Mouse (Mus musculus) liver, postnatal 0 days (tissue): ENCODE results near the gene Eepd1. TPM values are rescaled to one million over a fixed set of nuclear protein-coding genes. Genes with fewer than 3 reads are reported as not detected.
A peak's percentile ranks its signal among the peaks of the same experiment; 100 is the strongest.

Source experiments
- ATAC-seq: fragments of 200-750 bp; cut with Nextera tagmentation; 2 replicates; pipeline ENCODE4 v1.8.0; 2017; ENCODE audit warnings: mild to moderate bottlenecking, moderate library complexity
- DNase-seq: peaks from one replicate; pipeline ENCODE4 v3.0.0-alpha.2; 2016
- H3K27ac ChIP-seq: fragments of 300-500 bp; sonication (generic); 2 replicates; pipeline ENCODE4 v1.5.1; 2014; ENCODE audit warnings: antibody characterized with exemption, moderate library complexity, mild to moderate bottlenecking, low read depth
- H3K27me3 ChIP-seq: fragments of 300-500 bp; sonication (generic); 2 replicates; pipeline ENCODE4 v1.6.1; 2014; ENCODE audit warnings: low read length, control low read depth, mixed read lengths; ENCODE audit not compliant: insufficient read depth
- H3K36me3 ChIP-seq: fragments of 300-500 bp; sonication (generic); replicated peaks from 2 replicates; pipeline ENCODE4 v1.6.1; 2014; ENCODE audit warnings: mild to moderate bottlenecking, control low read depth, low read length, moderate library complexity, mixed read lengths; ENCODE audit not compliant: insufficient read depth
- H3K4me1 ChIP-seq: fragments of 300-500 bp; sonication (generic); 2 replicates; pipeline ENCODE4 v1.6.1; 2014; ENCODE audit warnings: antibody characterized with exemption, mild to moderate bottlenecking, control low read depth; ENCODE audit not compliant: insufficient read depth
- H3K4me2 ChIP-seq: fragments of 300-500 bp; sonication (generic); 2 replicates; pipeline ENCODE4 v1.6.1; 2014; ENCODE audit warnings: low read depth, mild to moderate bottlenecking, low read length, moderate library complexity, mixed read lengths
- H3K4me3 ChIP-seq: fragments of 300-500 bp; sonication (generic); 2 replicates; pipeline ENCODE4 v1.5.1; 2014; ENCODE audit warnings: low read depth, low read length
- H3K9ac ChIP-seq: fragments of 300-500 bp; sonication (generic); replicated peaks from 2 replicates; pipeline ENCODE4 v1.6.1; 2014; ENCODE audit warnings: mild to moderate bottlenecking, moderate library complexity
- H3K9me3 ChIP-seq: fragments of 300-500 bp; sonication (generic); 2 replicates; pipeline ENCODE4 v1.6.1; 2016; ENCODE audit warnings: mild to moderate bottlenecking, control low read depth, low read length, mixed read lengths
- CTCF ChIP-seq: sonication (generic); IDR thresholded peaks from 2 replicates; pipeline ENCODE4 v1.5.1; 2016; ENCODE audit warnings: antibody characterized with exemption, low read depth
- EP300 ChIP-seq: IDR thresholded peaks from 2 replicates; pipeline ENCODE4 v1.6.1; 2016; ENCODE audit warnings: antibody characterized with exemption, low read depth, mild to moderate bottlenecking
- WGBS: fragments of 180-500 bp; shearing (Covaris S2); extraction: QIAGEN DNeasy Blood & Tissue Kit; methylation state at CpG from one replicate; pipeline ENCODE4 v1.1.7; 2014; ENCODE audit not compliant: insufficient replicate concordance; 5-methylcytosine and 5-hydroxymethylcytosine counted together
- polyA plus RNA-seq: library from polyadenylated mRNA; unstranded; fragments of >200 nt; fragmentation: Nextera tagmentation; extraction: Ambion mirVana; gene quantifications from 2 replicates; pipeline ENCODE4 v1.2.1, GENCODE M21; 2015

Gene Eepd1
- polyA plus RNA-seq, 1 experiment from 2014 or later, result 7.6 TPM

DNA sequence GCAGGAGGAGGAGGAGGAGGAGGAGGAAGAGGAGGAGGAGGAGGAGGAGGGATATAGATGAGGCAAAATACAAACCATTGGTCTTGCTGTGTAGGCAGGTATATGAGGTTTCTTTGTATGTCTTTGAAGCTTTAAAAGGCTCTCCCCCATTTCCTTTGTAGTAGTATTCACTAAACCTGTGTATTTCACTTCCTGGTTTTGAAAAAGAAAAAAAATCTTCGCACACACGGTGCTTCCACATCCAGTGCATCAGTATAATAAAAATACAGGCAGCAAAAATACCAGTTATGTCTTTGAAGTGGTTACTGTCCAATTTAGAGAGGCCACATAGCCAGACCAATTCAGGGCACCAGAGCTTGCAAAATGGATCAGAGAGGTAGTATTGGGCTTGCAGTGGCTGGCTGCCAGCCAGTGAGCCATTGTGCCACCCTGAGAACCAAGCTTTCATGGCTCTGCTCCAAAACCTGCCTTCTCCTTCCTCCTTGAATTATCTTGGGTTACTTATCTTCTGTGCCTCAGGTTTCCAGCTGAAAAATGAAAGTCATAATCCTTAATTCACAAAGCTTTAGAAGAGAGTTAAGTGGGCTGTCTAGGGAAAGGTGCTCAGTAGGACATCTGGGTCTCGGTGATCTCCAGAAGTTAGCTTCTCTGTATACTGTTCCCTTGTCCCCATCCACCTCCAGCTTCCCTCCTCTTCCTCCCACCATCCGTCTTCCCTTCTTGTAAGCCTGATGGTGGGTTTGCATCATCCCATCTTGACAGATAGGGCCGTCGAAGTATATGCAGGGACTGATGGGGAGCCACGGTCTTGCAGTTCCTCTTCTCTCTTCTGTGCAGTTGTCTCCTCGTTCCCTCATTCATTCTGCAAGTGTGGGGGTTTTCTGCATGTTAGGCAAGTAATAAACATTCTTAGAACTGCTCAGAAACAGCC is 68.0 kb downstream of the Eepd1 start:
- ATAC-seq (no peak), DNase-seq (no peak)
- Histone ChIP-seq H3K9ac (no peak overlapping the region), H3K9me3 (no peaks in the 10 kb centered on the region), H3K27me3 (no peaks in the 10 kb centered on the region), H3K4me2 (no peak overlapping the region), H3K27ac (peak overlapping the region; percentile 81), H3K4me3 (no peak overlapping the region), H3K36me3 (no peaks in the 10 kb centered on the region), H3K4me1 (peaks cover 13% of the 10 kb centered on the region)
- TF ChIP-seq EP300 (no peak), CTCF (no peak)
- WGBS, result 63% methylated on average over 8 of the region's 8 CpGs

DNA sequence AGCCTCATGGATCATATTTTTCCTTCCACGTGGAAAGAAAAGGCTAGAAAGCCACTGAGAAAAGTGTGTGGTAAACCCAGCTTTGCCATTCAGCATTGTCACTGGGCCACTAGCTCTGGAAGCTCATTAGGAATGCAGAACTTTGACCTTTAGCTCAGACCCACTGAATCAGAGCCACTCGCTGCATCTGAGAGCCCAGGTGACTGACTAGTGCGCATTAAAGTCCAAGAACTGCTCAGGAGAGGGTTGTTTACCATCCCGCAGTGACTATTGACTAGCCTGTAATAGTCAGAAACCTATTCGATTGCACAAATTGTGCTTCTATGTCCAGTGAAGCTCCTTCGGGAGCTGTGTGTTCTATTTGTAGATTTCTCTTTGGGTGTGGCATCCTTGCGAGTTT is 68.8 kb downstream of the Eepd1 start:
- Histone ChIP-seq H3K9me3 (no peaks in the 10 kb centered on the region), H3K36me3 (no peaks in the 10 kb centered on the region), H3K4me1 (peaks cover 13% of the 10 kb centered on the region), H3K9ac (no peak overlapping the region), H3K4me2 (no peak overlapping the region), H3K4me3 (no peak overlapping the region), H3K27me3 (no peaks in the 10 kb centered on the region), H3K27ac (peak overlapping the region; percentile 81)
- TF ChIP-seq CTCF, result no peak
- 0 out of 2 replicates have a peak, but pooled peaks have one; percentile 35 for TF ChIP-seq EP300
- 60% methylated on average over 7 of the region's 7 CpGs for WGBS
- ATAC-seq (peak; percentile 97), DNase-seq (peak; percentile 27)

DNA sequence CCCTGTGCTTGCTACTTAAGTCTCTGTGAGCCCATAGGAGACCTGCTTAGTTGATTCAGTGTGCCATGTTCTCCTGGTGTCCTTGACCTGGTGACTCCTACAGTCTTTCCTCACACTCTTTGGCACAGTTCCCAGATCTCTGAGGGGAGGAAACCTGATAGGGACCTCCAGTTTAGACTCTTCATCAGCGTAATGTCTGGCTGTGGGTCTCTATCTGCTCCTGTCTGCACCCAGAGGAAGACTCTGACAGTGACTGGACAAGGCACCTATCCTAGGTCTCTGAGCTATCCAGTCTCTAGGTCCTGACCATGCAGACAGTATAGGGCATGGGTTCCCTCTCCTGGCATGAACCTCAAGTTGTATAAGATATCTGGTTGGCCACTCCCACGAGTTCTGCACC is 71.2 kb downstream of the Eepd1 start:
- H3K4me2 ChIP-seq, result no peak overlapping the region
- TF ChIP-seq CTCF, result no peak
- no peak for TF ChIP-seq EP300
- no peaks in the 10 kb centered on the region for H3K36me3 ChIP-seq
- H3K9ac ChIP-seq, result no peak overlapping the region
- ATAC-seq, result peak; percentile 44; the same call in 1 of the 2 replicates
- H3K4me1 ChIP-seq, result peaks cover 13% of the 10 kb centered on the region
- H3K4me3 ChIP-seq, result no peak overlapping the region
- H3K27me3 ChIP-seq, result no peaks in the 10 kb centered on the region
- H3K27ac ChIP-seq, result no peak overlapping the region
- 50% methylated on average over 2 of the region's 2 CpGs for WGBS
- peak; percentile 48 for DNase-seq
- no peaks in the 10 kb centered on the region for H3K9me3 ChIP-seq

DNA sequence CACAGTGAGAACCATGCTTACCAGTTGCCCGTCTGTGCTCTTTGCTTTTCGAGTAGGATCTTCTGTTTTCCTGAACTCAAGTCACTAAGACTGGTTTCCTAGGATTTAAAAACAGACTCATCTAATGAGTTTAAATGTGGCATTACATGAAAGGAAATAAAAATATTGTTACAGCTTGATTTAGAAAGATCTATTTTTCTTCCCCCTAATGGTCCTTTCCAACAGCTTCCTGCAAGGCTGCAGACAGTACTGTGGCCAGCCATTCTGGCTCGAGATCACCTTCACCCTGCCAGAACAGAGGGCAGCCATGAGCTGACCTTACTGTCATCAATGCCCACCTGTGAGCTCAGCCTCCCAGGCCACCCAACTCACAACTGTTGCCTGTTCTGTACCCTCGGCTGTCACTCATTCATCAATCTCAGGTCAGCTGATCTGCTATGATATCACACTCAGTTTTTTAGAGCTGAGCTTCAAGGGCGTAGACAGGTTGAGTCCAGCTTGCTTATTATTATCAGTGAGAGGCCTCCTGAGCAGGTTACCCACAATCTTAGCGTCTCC is 73.0 kb downstream of the Eepd1 start:
- no peak for DNase-seq
- TF ChIP-seq EP300 (no peak), CTCF (no peak)
- no peak overlapping the region for H3K9ac ChIP-seq
- H3K27me3 ChIP-seq, result no peaks in the 10 kb centered on the region
- no peak for ATAC-seq
- H3K4me1 ChIP-seq, result peaks cover 12% of the 10 kb centered on the region
- H3K36me3 ChIP-seq, result no peaks in the 10 kb centered on the region
- H3K9me3 ChIP-seq, result no peaks in the 10 kb centered on the region
- no peak overlapping the region for H3K27ac ChIP-seq
- H3K4me3 ChIP-seq, result no peak overlapping the region
- 67% methylated on average over 6 of the region's 6 CpGs for WGBS
- no peak overlapping the region for H3K4me2 ChIP-seq

DNA sequence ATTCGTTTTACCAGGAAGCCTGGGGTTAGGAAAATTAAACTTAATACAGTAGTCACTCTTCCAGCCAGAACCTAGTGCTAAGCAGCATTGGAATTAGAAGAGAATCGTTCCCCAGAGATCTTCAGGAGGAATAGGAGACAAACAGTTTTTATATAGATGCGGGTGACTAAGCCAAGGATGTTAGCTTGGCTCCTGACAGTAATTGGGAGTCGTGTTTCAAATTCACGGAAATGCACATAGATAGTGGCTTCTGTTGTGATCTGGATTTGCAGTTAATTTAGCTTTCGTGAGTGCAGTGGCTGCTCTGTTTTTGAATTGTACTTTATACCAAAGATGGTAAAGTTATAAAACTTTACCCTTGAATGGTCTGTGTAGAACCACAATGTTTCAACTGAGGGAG is 73.9 kb downstream of the Eepd1 start:
- Histone ChIP-seq H3K4me2 (no peak overlapping the region), H3K9me3 (no peaks in the 10 kb centered on the region), H3K4me1 (peaks cover 7% of the 10 kb centered on the region; the same call in 1 of the 2 replicates), H3K9ac (no peak overlapping the region), H3K36me3 (no peaks in the 10 kb centered on the region), H3K27ac (no peak overlapping the region), H3K27me3 (no peaks in the 10 kb centered on the region), H3K4me3 (no peak overlapping the region)
- DNase-seq, result no peak
- ATAC-seq, result no peak
- WGBS, result 69% methylated on average over 6 of the region's 6 CpGs
- TF ChIP-seq EP300 (no peak), CTCF (no peak)

DNA sequence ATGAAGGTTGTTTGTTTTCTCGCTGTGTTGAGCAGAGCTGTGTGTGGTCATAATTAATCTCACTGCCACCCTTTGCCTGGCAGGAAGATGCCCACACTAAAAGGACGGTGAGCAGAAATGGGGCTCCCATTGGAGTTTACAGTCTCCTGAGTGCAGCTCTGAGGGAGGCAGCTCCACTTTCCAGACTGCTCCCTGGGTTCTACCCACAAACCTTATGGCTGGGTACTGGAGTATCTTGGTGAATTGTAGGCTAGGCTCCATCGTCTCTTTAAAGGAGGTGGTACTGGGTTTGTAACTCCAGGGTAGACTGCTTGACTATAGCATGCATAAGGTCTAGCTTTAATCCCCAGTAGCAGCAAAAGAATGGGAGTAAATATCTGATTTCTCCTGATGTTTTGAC is 74.7 kb downstream of the Eepd1 start:
- H3K4me1 ChIP-seq, result peaks cover 7% of the 10 kb centered on the region; the same call in 1 of the 2 replicates
- 80% methylated on average over 3 of the region's 3 CpGs for WGBS
- no peak overlapping the region for H3K4me2 ChIP-seq
- no peaks in the 10 kb centered on the region for H3K9me3 ChIP-seq
- H3K9ac ChIP-seq, result no peak overlapping the region
- no peak for DNase-seq
- ATAC-seq, result no peak
- no peak overlapping the region for H3K27ac ChIP-seq
- H3K4me3 ChIP-seq, result no peak overlapping the region
- TF ChIP-seq CTCF, result no peak
- no peak for TF ChIP-seq EP300
- H3K36me3 ChIP-seq, result no peaks in the 10 kb centered on the region
- H3K27me3 ChIP-seq, result no peaks in the 10 kb centered on the region
